Mouse (Mus musculus): Measurements from ENCODE around the gene Slc35e4.

Slc35e4 gene

DNA sequence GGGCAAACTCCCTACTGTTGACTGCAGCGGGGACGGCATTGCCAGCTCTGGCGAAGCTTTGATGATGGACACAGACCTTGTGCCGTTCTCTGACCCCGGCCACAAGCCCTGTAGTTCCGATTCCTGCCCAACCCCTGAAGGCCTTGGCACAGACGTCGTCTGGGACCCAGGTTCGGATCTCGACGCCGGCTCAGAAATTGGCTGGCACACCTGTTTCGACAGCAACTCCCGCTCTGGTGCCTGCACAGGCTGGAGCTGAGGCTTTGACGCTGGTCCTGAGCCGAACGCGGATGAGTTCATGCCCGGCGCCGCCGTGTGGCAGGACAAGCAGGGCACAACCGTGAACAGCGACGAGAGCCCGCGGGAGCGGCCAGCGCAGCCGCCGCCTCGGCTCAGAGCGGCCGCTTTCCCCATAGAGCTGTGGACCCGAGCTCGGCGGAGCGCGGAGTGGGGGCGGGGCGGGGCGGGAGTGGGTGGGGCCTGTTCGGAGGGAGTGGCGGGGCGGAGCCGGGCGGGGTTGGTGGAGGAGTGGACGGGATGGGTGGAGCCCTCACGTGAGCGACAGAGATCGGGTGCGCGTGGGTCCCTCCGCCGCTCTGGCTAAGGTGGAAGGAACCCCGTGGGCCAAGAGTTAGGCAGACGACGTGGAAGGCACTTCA, 50.9 kb downstream of the Slc35e4 start, which contains the start of gene Osbp2:
TSS of gene Osbp2 (minus strand) at position 450 of the 659 bp plus-strand sequence.
- DNase-seq (ENCODE audit: low spot score) = peak; percentile 79

GRCm38 (mm10) chr11:3862661-3863453, 51.6 kb downstream of the Slc35e4 start:
- no peak for DNase-seq (ENCODE audit: low spot score)

DNA sequence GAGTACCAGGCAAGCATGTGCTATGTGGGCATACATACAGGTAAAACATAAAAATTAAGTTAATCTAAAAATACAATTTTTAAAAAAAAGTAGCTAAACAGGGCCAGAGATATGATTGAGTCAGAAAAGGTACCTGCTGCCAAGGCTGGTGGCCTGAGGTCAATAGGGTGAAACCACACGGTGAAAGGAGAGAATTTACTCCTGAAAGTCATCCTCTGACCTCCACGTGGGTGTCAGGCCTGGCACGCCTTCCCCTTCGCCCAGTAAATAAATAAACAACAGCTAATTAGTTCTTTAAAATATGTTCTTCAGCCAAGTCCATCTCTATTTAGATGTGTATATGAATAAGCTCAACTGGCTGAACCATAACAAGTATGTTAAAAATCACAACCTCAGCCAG, 54.1 kb downstream of the Slc35e4 start:
- DNase-seq (ENCODE audit: low spot score) = no peak

DNA sequence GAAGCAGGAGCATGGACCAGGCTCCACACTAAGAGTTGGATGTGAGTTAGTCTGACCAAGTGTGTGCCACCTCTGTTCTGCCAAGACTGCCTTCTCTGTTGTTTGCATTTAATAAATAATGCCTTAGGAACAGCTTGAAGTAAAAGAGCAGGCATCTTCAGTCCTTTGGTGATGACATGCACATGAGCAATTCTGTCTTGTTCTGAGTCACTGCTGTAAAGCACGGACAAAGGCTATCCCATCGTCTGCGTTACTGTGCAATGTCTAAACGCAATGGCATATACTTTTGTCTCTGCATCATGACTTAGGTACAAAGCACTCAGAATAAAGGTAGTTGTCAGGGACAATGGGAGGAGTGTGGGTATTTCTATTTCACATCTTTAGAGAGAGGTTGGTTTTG, 54.7 kb downstream of the Slc35e4 start:
- DNase-seq (ENCODE audit: low spot score) = no peak

GRCm38 (mm10) chr11:3857902-3858301, 56.6 kb downstream of the Slc35e4 start:
- no peak for DNase-seq (ENCODE audit: low spot score)

Measured in testis, postnatal 10 days (tissue).